Mouse (Mus musculus) hindbrain, postnatal 0 days (tissue): Measurements from ENCODE around the gene Aldh2. TPM values are rescaled to one million over a fixed set of nuclear protein-coding genes. Genes with fewer than 3 reads are reported as not detected.
"Not testable (repeated sequence)": the region's sequence is repeated elsewhere in the genome, so short reads cannot be mapped to it uniquely, and the experiment has no call there.

Experiments used
- ATAC-seq: fragments of 200-750 bp; cut with Nextera tagmentation; 2 replicates; pipeline ENCODE4 v1.8.0; 2017; ENCODE audit warnings: mild to moderate bottlenecking, moderate TSS enrichment, moderate library complexity
- DNase-seq: peaks from one replicate; pipeline ENCODE4 v3.0.0-alpha.2; 2015; ENCODE audit warnings: low spot score
- H3K27ac ChIP-seq: fragments of 300-500 bp; sonication (generic); 2 replicates; pipeline ENCODE4 v1.5.1; 2014; ENCODE audit warnings: mild to moderate bottlenecking
- H3K27me3 ChIP-seq: fragments of 300-500 bp; sonication (generic); 2 replicates; pipeline ENCODE4 v1.6.1; 2014; ENCODE audit warnings: low read length, mixed read lengths; ENCODE audit not compliant: insufficient read depth
- H3K36me3 ChIP-seq: fragments of 300-500 bp; sonication (generic); 2 replicates; pipeline ENCODE4 v1.6.1; 2014; ENCODE audit warnings: low read length, mixed read lengths; ENCODE audit not compliant: insufficient read depth
- H3K4me1 ChIP-seq: fragments of 300-500 bp; sonication (generic); 2 replicates; pipeline ENCODE4 v1.6.1; 2014; ENCODE audit warnings: antibody characterized with exemption, low read length, mixed read lengths; ENCODE audit not compliant: insufficient read depth
- H3K4me2 ChIP-seq: fragments of 300-500 bp; sonication (generic); 2 replicates; pipeline ENCODE4 v1.6.1; 2014; ENCODE audit warnings: low read depth, mild to moderate bottlenecking, low read length, moderate library complexity, mixed read lengths
- H3K4me3 ChIP-seq: fragments of 300-500 bp; sonication (generic); 2 replicates; pipeline ENCODE4 v1.5.1; 2014; ENCODE audit warnings: low read length
- H3K9ac ChIP-seq: fragments of 300-500 bp; sonication (generic); replicated peaks from 2 replicates; pipeline ENCODE4 v1.6.1; 2014; ENCODE audit warnings: mild to moderate bottlenecking, low read length, moderate library complexity, mixed read lengths
- H3K9me3 ChIP-seq: fragments of 300-500 bp; sonication (generic); 2 replicates; pipeline ENCODE4 v1.6.1; 2016; ENCODE audit warnings: low read length, mixed read lengths
- CTCF ChIP-seq: IDR thresholded peaks from 2 replicates; pipeline ENCODE4 v1.5.1; 2016; ENCODE audit warnings: antibody characterized with exemption, control low read depth, low read depth
- WGBS: fragments of 180-500 bp; shearing (Covaris S2); extraction: QIAGEN DNeasy Blood & Tissue Kit; methylation state at CpG from one replicate; pipeline ENCODE4 v1.1.7; 2014; 5-methylcytosine and 5-hydroxymethylcytosine counted together
- polyA plus RNA-seq: library from polyadenylated mRNA; unstranded; fragments of >200 nt; fragmentation: Nextera tagmentation; extraction: Ambion mirVana; gene quantifications from 2 replicates; pipeline ENCODE4 v1.2.1, GENCODE M21; 2015
- total RNA-seq: library from RNA; depleted of rRNA; stranded (reverse); fragments of >200 nt; gene quantifications from 2 replicates; pipeline ENCODE4 v1.2.3, GENCODE M21; 2014

Aldh2 gene
- total and polyA plus RNA-seq, 2 experiments from 2014 or later: 106 to 150 TPM

- no peak overlapping the region for H3K9ac ChIP-seq
- H3K9me3 ChIP-seq: no peaks in the 10 kb centered on the region
- 6% methylated on average over 1 of the region's 1 CpGs for WGBS
- no peaks in the 10 kb centered on the region for H3K36me3 ChIP-seq
- H3K4me1 ChIP-seq: no peaks in the 10 kb centered on the region
- no peak for ATAC-seq
- peak; percentile 86 for TF ChIP-seq CTCF
- H3K27me3 ChIP-seq: no peaks in the 10 kb centered on the region
- DNase-seq: peak; percentile 71
- H3K27ac ChIP-seq: no peak overlapping the region
- no peak overlapping the region for H3K4me3 ChIP-seq
- no peak overlapping the region for H3K4me2 ChIP-seq
These were observed 34.2 kb upstream of the Aldh2 start for GRCm38 (mm10) chr5:121627871-121628270.

DNA sequence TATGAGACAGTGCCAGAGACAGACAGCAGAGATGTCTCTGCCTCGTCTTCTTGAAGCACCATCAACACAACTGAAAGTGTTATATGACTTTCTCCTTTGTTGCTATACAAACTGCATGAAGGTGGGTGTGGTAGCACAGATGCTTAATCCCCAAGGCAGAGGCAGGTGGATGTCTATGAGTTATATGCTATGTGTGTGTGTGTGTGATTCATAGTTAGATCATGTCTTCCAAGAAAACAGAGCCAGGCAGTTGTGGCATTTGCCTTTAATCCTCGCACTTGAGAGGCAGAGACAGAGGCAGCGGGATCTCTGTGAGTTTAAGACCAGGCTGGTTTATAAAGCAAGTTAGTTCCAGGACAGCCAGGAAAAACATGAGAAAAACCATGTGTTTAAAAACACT lies 29.6 kb upstream of the Aldh2 start:
- no peak for TF ChIP-seq CTCF

DNA sequence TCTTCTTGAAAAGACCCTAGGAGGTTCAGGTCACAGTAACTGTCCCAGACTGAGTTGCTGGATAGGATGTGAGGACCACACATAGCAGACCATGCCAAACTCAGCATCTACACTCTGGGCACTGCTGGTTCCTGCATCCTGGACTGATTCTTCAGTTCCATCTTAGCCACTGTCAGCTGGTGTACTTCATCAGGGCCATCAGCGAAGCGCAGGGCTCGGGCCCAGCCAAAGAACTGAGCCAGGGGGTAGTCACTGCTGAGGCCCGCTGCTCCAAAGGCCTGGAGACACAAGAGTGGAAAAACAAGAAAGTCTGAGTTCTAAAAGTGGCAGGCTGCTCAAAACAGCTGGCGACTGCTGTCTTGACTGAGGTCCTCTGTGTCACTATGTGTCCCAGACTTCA lies 27.5 kb upstream of the Aldh2 start:
- 95% methylated on average over 5 of the region's 5 CpGs for WGBS
- Histone ChIP-seq H3K4me1 (peaks cover 5% of the 10 kb centered on the region; the same call in 1 of the 2 replicates), H3K9me3 (no peaks in the 10 kb centered on the region), H3K4me3 (no peak overlapping the region), H3K36me3 (no peaks in the 10 kb centered on the region), H3K27ac (no peak overlapping the region), H3K27me3 (no peaks in the 10 kb centered on the region), H3K9ac (no peak overlapping the region), H3K4me2 (no peak overlapping the region)
- no peak for DNase-seq
- no peak for ATAC-seq
- TF ChIP-seq CTCF: no peak

More for the DNA sequence above, 29.6 kb upstream of the Aldh2 start:
- Histone ChIP-seq H3K4me3 (no peak overlapping the region), H3K27ac (no peak overlapping the region), H3K9ac (no peak overlapping the region), H3K27me3 (no peaks in the 10 kb centered on the region), H3K4me1 (peaks cover 5% of the 10 kb centered on the region; the same call in 1 of the 2 replicates), H3K36me3 (no peaks in the 10 kb centered on the region), H3K9me3 (no peaks in the 10 kb centered on the region), H3K4me2 (no peak overlapping the region)
- WGBS: 92% methylated on average over 3 of the region's 3 CpGs
- ATAC-seq (no peak), DNase-seq (no peak)

GRCm38 (mm10) chr5:121618592-121619513 lies 25.2 kb upstream of the Aldh2 start, which contains the start of gene Acad12:
Acad12 (minus strand) TSS chr5:121618938.
- Histone ChIP-seq H3K27me3 (no peaks in the 10 kb centered on the region), H3K9me3 (no peaks in the 10 kb centered on the region), H3K4me3 (peak within 1 kb of the TSS; percentile 53), H3K27ac (peak within 1 kb of the TSS; percentile 78), H3K36me3 (no peaks in the 10 kb centered on the region), H3K9ac (peak within 1 kb of the TSS; percentile 67), H3K4me2 (peak within 1 kb of the TSS; percentile 81), H3K4me1 (peaks cover 5% of the 10 kb centered on the region; the same call in 1 of the 2 replicates)
- TF ChIP-seq CTCF: no peak
- WGBS: under 1% methylated on average over 58 of the region's 58 CpGs
- peak; percentile 88 for ATAC-seq
- peak; percentile 95 for DNase-seq

DNA sequence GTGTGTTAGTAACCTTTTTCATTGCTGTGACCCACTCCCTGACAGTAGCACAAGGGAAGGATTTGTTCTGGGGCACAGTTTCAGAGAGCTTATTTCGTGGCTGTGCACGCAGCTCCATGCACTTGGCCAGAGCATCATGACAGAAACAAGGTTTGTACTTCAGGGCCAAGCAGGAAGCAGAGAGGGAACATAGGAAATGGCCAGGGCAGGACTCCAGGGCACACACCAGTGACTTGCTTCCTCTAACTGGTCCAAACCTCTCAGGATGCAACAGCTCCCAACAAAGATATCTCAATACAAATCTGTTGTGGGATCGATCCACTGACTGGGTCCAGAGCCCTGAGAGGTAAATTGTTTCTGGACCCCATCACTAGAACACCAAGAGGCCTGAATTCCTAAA lies 21.3 kb upstream of the Aldh2 start:
- not testable (repeated sequence) for DNase-seq, H3K4me2 ChIP-seq, H3K9ac ChIP-seq, H3K9me3 ChIP-seq, H3K36me3 ChIP-seq, ATAC-seq, H3K4me1 ChIP-seq, H3K4me3 ChIP-seq, H3K27ac ChIP-seq, H3K27me3 ChIP-seq
- WGBS: 84% methylated on average over 3 of the region's 3 CpGs

DNA sequence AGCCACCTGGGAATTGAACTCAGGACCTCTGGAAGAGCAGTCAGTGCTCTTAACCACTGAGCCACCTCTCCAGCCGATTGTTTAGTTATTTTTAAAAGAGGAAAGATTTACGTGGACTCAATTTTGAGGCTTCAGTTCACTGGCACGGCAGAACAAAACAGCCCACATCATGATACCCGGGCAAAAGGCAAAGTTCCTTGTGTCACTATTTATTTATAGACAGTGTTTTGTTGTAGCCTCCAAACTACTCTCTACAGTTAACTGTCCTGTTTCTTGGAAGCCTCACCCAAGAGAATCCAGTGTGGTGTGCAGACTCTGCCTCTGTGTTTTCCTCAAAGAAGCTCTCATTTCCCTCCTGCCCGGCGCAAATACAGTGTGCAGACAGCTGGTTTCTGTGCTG lies 18.4 kb upstream of the Aldh2 start:
- ATAC-seq (no peak), DNase-seq (no peak)
- 85% methylated on average over 6 of the region's 6 CpGs for WGBS
- Histone ChIP-seq H3K4me2 (no peak overlapping the region), H3K9ac (no peak overlapping the region), H3K36me3 (no peaks in the 10 kb centered on the region), H3K27ac (no peak overlapping the region), H3K9me3 (no peaks in the 10 kb centered on the region), H3K4me1 (no peaks in the 10 kb centered on the region), H3K4me3 (no peak overlapping the region), H3K27me3 (no peaks in the 10 kb centered on the region)
- TF ChIP-seq CTCF: no peak

GRCm38 (mm10) chr5:121609556-121610135 lies 16.0 kb upstream of the Aldh2 start:
- not testable (repeated sequence) for H3K36me3 ChIP-seq, DNase-seq, H3K27ac ChIP-seq, H3K4me3 ChIP-seq, H3K4me1 ChIP-seq, H3K27me3 ChIP-seq, H3K9me3 ChIP-seq, H3K4me2 ChIP-seq, H3K9ac ChIP-seq, ATAC-seq
- 54% methylated on average over 8 of the region's 8 CpGs for WGBS
